Mouse (Mus musculus) spleen, adult 2 months (tissue): ENCODE measurements around the gene Ifi205.

Experiments
- CTCF ChIP-seq: fragments of 200-500 bp; IDR thresholded peaks from 2 replicates; pipeline ENCODE4 v1.5.1; 2011; ENCODE audit warnings: mild to moderate bottlenecking, inconsistent platforms; ENCODE audit not compliant: insufficient read depth, insufficient read length, insufficient replicate concordance; ENCODE audit errors: extremely low read depth
- POLR2A ChIP-seq: fragments of 200-500 bp; IDR thresholded peaks from 2 replicates; pipeline ENCODE4 v1.6.1; 2011; ENCODE audit warnings: low read depth, low read length, inconsistent platforms

DNA sequence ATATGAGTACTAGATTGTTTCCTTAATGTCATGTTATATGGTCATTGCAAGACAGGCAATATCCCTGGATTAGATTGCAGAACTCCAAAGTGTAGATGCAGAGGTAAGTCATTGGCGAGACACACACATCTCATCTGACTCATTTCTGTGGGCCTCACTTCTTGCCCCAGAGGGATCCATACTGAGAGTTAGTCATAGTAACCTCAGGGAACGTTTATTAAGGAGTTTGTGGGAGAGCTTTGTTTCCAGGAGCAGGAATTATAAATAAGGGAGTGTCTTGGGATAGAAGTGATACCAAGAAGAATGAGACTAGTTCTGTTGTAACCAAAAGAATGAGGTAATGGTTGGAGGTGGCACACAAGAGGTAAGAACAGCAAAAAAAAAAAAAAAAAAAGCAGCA is 17.3 kb upstream of the Ifi205 start, which contains the start of gene Olfr432:
- TF ChIP-seq CTCF (no peak), POLR2A (no peak)
